Mouse (Mus musculus) hindbrain, embryonic 12.5 days (tissue): ENCODE data around the gene Lcmt1. TPM values are rescaled to one million over a fixed set of nuclear protein-coding genes. Genes with fewer than 3 reads are reported as not detected.

ENCODE experiments used
- ATAC-seq: fragments of 200-750 bp; cut with Nextera tagmentation; 2 replicates; pipeline ENCODE4 v1.8.0; 2017; ENCODE audit warnings: moderate TSS enrichment; ENCODE audit not compliant: low FRiP score
- H3K27ac ChIP-seq: fragments of 300-500 bp; sonication (generic); 2 replicates; pipeline ENCODE4 v1.5.1; 2016; ENCODE audit warnings: mild to moderate bottlenecking
- H3K27me3 ChIP-seq: fragments of 300-500 bp; sonication (generic); 2 replicates; pipeline ENCODE4 v1.6.1; 2016; ENCODE audit warnings: mild to moderate bottlenecking
- H3K36me3 ChIP-seq: fragments of 300-500 bp; sonication (generic); 2 replicates; pipeline ENCODE4 v1.6.1; 2016; ENCODE audit warnings: mild to moderate bottlenecking
- H3K4me1 ChIP-seq: fragments of 300-500 bp; sonication (generic); 2 replicates; pipeline ENCODE4 v1.6.1; 2016
- H3K4me2 ChIP-seq: fragments of 300-500 bp; sonication (generic); replicated peaks from 2 replicates; pipeline ENCODE4 v1.6.1; 2016; ENCODE audit warnings: mild to moderate bottlenecking
- H3K4me3 ChIP-seq: fragments of 300-500 bp; sonication (generic); 2 replicates; pipeline ENCODE4 v1.5.1; 2016; ENCODE audit warnings: mild to moderate bottlenecking
- H3K9ac ChIP-seq: fragments of 300-500 bp; sonication (generic); 2 replicates; pipeline ENCODE4 v1.6.1; 2016; ENCODE audit warnings: mild to moderate bottlenecking, moderate library complexity
- H3K9me3 ChIP-seq: fragments of 300-500 bp; sonication (generic); replicated peaks from 2 replicates; pipeline ENCODE4 v1.6.1; 2016; ENCODE audit warnings: mild to moderate bottlenecking
- WGBS: fragments of 180-500 bp; shearing (Covaris S2); methylation state at CpG from one replicate; pipeline ENCODE4 v1.1.7; 2016; 5-methylcytosine and 5-hydroxymethylcytosine counted together
- polyA plus RNA-seq: library from polyadenylated mRNA; unstranded; fragments of >200 nt; fragmentation: Nextera tagmentation; extraction: Ambion mirVana; gene quantifications from 2 replicates; pipeline ENCODE4 v1.2.1, GENCODE M21; 2016

Gene Lcmt1
- polyA plus RNA-seq, 1 experiment from 2014 or later: 62.1 TPM

DNA sequence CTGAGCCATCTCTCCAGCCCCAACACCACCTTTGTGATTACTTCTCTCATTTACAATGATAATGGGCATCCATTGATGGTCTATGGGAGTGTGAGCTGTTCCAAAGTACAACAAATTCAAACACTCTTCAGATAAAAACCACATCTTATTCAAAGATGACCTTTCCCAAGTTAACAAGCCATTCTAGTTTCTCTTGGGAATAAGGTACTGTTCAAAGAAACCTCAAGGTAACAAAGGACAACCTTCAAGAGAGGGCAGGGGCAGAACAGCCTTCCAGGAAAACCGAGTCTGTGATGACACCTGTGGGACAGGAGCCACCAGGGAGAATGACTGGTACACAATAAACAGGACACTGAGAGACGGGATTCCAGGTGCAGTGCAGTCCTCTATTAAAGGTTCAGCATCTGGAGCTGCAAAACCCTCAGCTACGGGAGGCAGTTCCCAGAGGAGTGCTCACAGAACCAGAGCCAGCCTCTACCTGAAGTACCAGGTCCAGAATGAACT lies 24.5 kb upstream of the Lcmt1 start:
- H3K27ac ChIP-seq: no peak overlapping the region
- H3K9ac ChIP-seq: no peak overlapping the region
- no peaks in the 10 kb centered on the region for H3K27me3 ChIP-seq
- ATAC-seq: no peak
- H3K4me2 ChIP-seq: no peak overlapping the region
- H3K4me1 ChIP-seq: peaks cover 15% of the 10 kb centered on the region; the same call in 1 of the 2 replicates
- no peak overlapping the region for H3K4me3 ChIP-seq
- no peaks in the 10 kb centered on the region for H3K9me3 ChIP-seq
- no peaks in the 10 kb centered on the region for H3K36me3 ChIP-seq
- 82% methylated on average over 3 of the region's 3 CpGs for WGBS

DNA sequence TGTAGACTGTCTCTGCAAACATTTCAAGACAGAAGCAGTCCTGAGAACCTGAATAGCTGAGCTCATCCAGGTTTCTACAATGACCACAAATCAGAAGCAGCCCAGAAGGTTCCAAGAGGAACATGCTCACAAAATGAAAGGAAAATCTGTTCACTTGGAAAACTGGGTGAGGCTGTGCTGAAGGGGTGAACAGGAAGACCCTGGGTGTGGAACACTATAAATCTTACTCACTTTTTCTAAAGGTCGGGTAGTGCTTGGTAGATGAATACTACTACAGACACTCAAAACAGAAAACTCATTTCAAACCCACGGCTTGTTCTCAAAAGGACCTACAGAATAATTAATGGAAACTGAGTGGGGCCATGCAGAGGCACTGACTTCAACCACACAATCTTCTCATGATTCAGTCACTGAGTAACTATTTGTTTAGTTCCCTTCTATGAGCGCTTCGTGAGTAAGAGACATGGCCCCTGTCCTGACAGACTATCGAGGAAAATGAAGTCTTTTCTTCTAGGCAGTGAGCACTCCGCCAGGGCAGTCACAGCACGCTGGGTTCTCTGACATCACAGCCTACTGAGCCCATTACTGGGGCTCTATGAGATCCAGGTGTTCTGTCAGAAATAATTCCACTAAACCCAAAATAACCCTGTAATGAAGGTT lies 22.8 kb upstream of the Lcmt1 start:
- Histone ChIP-seq H3K4me1 (peaks cover 15% of the 10 kb centered on the region; the same call in 1 of the 2 replicates), H3K27me3 (no peaks in the 10 kb centered on the region), H3K9me3 (no peaks in the 10 kb centered on the region), H3K4me3 (no peak overlapping the region), H3K36me3 (no peaks in the 10 kb centered on the region), H3K27ac (no peak overlapping the region), H3K9ac (no peak overlapping the region), H3K4me2 (no peak overlapping the region)
- no peak for ATAC-seq
- WGBS: 82% methylated on average over 7 of the region's 7 CpGs

DNA sequence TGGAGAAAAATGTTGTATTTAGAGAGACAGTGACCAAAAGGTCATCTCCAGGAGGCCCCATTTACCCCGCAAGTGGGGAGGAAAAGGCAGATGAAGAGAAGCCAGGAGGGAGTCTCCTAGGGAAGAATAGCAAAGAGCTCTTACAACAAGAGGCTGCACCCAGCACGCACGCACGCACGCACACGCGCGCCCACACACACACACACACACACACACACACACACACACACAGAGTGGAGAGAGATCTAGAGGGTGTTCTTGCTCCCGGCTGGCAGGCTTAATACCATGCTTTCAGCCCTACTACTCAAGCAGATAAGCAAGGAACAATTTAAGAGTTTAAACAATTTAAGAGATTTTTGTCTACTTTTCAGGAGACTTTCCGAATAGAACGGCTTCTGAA lies 19.8 kb upstream of the Lcmt1 start:
- Histone ChIP-seq H3K27me3 (no peaks in the 10 kb centered on the region), H3K27ac (no peak overlapping the region), H3K4me3 (no peak overlapping the region), H3K36me3 (no peaks in the 10 kb centered on the region), H3K9ac (no peak overlapping the region), H3K4me2 (no peak overlapping the region), H3K4me1 (no peaks in the 10 kb centered on the region), H3K9me3 (no peaks in the 10 kb centered on the region)
- ATAC-seq: no peak
- 78% methylated on average over 7 of the region's 11 CpGs for WGBS

DNA sequence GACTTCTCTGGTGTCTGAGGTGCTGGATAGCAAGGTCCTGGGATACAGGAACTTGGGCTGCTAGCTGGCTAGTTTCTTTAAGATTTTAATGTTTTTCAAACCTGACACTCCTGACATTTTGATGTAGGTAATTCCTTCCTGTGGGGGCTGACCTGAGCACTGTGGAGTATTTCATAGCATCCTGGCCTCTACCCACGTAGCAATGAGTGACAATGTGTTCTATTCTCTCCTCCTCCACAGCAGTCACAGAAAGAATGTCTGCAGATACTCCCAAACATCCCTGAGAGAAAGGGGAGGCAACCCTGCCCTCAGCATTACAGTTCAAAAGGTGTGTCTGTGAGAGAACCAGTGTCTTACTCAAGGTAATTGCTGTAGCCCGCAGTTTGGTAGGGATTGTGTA lies 19.3 kb upstream of the Lcmt1 start:
- Histone ChIP-seq H3K27me3 (no peaks in the 10 kb centered on the region), H3K4me2 (no peak overlapping the region), H3K4me1 (no peaks in the 10 kb centered on the region), H3K27ac (no peak overlapping the region), H3K9ac (no peak overlapping the region), H3K9me3 (no peaks in the 10 kb centered on the region), H3K36me3 (no peaks in the 10 kb centered on the region), H3K4me3 (no peak overlapping the region)
- WGBS: 80% methylated on average over 2 of the region's 2 CpGs
- no peak for ATAC-seq

DNA sequence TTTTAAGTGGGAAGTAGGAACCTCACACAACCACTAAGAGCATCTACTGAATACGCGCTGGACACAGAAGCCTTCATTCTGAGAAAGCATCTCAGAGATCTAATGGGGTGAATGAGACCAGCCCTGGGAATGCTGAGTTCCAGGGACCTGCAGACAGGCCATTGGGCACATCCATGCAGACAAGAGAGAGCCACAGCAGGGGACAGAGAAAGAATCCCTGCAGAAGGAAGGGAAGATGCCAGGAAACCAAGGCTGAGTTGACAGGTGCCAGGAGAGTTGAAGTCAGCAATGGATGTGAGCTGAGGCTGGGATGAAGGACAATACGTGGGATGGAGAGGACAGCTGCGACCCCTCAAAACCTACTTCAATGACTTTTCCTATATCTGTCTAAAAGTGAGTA lies 16.5 kb upstream of the Lcmt1 start:
- Histone ChIP-seq H3K4me3 (no peak overlapping the region), H3K36me3 (no peaks in the 10 kb centered on the region), H3K4me2 (no peak overlapping the region), H3K9ac (no peak overlapping the region), H3K4me1 (no peaks in the 10 kb centered on the region), H3K27me3 (no peaks in the 10 kb centered on the region), H3K9me3 (no peaks in the 10 kb centered on the region), H3K27ac (no peak overlapping the region)
- WGBS: 99% methylated on average over 4 of the region's 4 CpGs
- ATAC-seq: no peak

DNA sequence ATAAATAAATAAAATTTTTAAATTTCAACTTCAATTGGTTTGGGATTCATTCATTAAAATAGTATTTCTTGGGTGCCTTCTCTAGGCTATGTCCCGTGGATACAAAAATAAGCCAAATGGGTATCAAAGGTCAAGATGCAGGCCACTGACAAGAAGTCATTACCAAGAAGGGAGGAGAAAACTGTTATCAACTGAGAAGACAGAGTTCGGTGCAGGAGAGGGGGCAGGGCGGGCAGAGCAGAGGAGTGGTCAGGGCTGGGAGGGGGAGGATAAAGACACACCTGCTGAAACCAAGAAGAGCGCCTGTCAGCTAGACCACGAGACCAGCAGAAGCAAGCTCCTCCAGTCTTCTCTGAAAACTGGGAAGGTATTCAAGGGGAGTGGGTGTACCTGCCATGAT lies 15.7 kb upstream of the Lcmt1 start:
- H3K9me3 ChIP-seq: no peaks in the 10 kb centered on the region
- H3K9ac ChIP-seq: no peak overlapping the region
- no peak overlapping the region for H3K4me3 ChIP-seq
- H3K4me2 ChIP-seq: no peak overlapping the region
- WGBS: 78% methylated on average over 5 of the region's 5 CpGs
- no peaks in the 10 kb centered on the region for H3K36me3 ChIP-seq
- H3K27ac ChIP-seq: no peak overlapping the region
- H3K4me1 ChIP-seq: no peaks in the 10 kb centered on the region
- ATAC-seq: no peak
- H3K27me3 ChIP-seq: no peaks in the 10 kb centered on the region

DNA sequence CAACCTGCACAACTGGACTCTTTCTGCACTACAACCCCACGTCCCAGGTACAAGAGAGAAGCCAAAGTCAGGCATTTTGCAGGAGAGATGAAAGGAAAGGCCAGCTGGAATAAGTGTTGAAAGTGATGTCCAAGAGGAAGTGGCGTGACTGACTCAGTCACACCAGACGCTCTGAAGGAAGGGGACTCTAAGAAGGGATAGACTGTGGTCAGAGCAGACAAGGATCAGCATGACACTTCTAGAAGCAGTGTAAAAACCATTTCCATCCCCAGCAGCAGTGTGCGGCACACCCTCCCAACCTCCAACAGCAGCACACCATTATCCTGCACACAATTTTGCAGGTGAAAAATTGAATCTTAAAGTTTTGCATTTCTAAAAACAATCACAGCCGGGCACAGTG lies 15.2 kb upstream of the Lcmt1 start:
- H3K9me3 ChIP-seq: no peaks in the 10 kb centered on the region
- H3K4me2 ChIP-seq: no peak overlapping the region
- no peaks in the 10 kb centered on the region; the same call in 1 of the 2 replicates for H3K4me1 ChIP-seq
- no peaks in the 10 kb centered on the region for H3K27me3 ChIP-seq
- WGBS: 87% methylated on average over 5 of the region's 5 CpGs
- no peak for ATAC-seq
- H3K9ac ChIP-seq: no peak overlapping the region
- H3K36me3 ChIP-seq: no peaks in the 10 kb centered on the region
- no peak overlapping the region for H3K27ac ChIP-seq
- no peak overlapping the region for H3K4me3 ChIP-seq

DNA sequence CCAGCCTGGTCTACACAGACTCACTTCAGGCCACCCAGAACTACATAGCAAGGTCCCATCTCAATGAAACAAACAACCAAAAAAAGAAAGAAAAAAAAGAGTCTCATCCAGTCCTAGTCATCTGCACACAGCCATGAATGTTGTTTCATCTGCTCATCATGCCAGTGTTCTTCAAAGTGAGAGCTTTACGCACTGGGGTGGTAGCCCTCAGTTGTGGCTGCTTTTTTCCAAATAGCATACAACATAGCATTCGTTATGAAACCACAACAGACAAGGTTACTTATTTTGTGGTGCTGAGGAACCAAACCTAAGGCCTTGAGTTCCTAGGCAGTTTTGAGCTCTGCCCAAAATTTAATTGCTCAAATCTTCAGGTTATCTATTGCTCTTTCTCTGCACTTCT lies 14.7 kb upstream of the Lcmt1 start:
- H3K4me2 ChIP-seq: no peak overlapping the region
- no peaks in the 10 kb centered on the region for H3K27me3 ChIP-seq
- H3K4me1 ChIP-seq: no peaks in the 10 kb centered on the region; the same call in 1 of the 2 replicates
- H3K9me3 ChIP-seq: no peaks in the 10 kb centered on the region
- H3K36me3 ChIP-seq: no peaks in the 10 kb centered on the region
- no peak overlapping the region for H3K4me3 ChIP-seq
- no peak overlapping the region for H3K27ac ChIP-seq
- H3K9ac ChIP-seq: no peak overlapping the region
- whole genome bisulfite sequencing: 94% methylated on average over 2 of the region's 2 CpGs
- no peak for ATAC-seq

DNA sequence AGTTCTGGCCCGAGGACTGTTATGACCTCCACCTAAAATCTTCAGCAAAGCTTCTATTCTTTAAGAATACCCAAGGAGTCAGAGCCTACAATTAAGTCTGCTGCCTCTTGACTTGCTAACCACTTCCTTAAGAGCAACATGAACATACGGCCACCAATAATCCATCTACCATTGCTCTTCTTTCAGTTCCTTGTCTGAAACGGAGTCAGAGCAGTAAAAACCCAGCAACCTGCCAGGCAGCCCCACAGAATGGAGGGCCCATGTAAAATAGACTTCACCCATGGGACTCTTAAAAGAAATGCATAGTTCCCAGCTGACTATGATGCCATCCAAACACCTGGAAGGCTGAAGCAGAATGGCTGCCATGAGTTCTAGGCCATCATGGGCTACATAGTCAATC lies 13.4 kb upstream of the Lcmt1 start:
- H3K27me3 ChIP-seq: no peaks in the 10 kb centered on the region
- no peak overlapping the region for H3K9ac ChIP-seq
- WGBS: 88% methylated on average over 3 of the region's 3 CpGs
- H3K36me3 ChIP-seq: peaks cover 2% of the 10 kb centered on the region; the same call in 1 of the 2 replicates
- no peak overlapping the region for H3K4me2 ChIP-seq
- no peaks in the 10 kb centered on the region; the same call in 1 of the 2 replicates for H3K4me1 ChIP-seq
- H3K27ac ChIP-seq: no peak overlapping the region
- H3K9me3 ChIP-seq: no peaks in the 10 kb centered on the region
- no peak overlapping the region for H3K4me3 ChIP-seq
- no peak for ATAC-seq

DNA sequence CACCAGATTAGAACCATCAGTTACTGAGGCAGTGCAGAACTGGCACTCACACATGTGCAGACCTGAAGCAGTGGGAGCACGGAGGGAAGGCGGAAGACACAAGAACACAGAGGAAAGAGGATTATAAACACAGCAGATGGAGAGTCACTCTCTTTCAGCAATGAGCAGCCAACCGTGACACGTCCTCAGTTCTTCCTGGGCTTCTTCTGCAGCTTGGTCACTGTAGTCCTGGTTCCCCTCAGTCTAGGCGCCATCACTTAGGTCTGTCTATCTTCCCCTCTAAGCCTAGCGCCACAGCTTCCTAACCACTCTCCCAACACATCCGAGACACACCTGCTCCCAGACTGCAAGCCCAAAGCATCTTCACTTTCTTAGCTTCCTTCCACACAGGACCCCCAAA lies 10.5 kb upstream of the Lcmt1 start:
- Histone ChIP-seq H3K36me3 (peaks cover 2% of the 10 kb centered on the region; the same call in 1 of the 2 replicates), H3K4me1 (no peaks in the 10 kb centered on the region; the same call in 1 of the 2 replicates), H3K27me3 (no peaks in the 10 kb centered on the region), H3K4me3 (no peak overlapping the region), H3K27ac (no peak overlapping the region), H3K4me2 (no peak overlapping the region), H3K9me3 (no peaks in the 10 kb centered on the region), H3K9ac (no peak overlapping the region)
- 76% methylated on average over 7 of the region's 7 CpGs for WGBS
- ATAC-seq: no peak

DNA sequence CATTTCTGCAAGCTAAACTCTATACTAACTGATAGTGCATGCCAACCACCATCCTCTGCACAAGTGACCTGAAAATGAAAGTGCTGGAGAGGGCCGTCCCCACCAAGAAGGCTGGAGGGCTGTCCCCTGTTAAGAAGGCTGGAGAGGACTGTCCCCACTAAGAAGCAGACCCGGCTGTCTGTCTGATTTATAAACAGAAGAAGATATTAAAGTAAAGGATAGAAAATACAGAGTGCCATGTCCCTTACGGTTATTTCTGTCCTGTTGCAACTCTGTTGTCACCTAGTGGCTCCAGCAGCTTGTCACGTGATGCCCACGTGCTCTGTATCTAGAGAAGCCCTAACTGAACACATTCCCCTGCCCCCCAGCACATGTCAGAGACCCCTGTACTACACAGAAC lies 9.4 kb upstream of the Lcmt1 start:
- no peaks in the 10 kb centered on the region for H3K27me3 ChIP-seq
- H3K36me3 ChIP-seq: peaks cover 2% of the 10 kb centered on the region; the same call in 1 of the 2 replicates
- H3K4me2 ChIP-seq: no peak overlapping the region
- H3K4me1 ChIP-seq: no peaks in the 10 kb centered on the region; the same call in 1 of the 2 replicates
- no peak overlapping the region for H3K27ac ChIP-seq
- ATAC-seq: no peak
- 92% methylated on average over 5 of the region's 5 CpGs for WGBS
- no peaks in the 10 kb centered on the region for H3K9me3 ChIP-seq
- no peak overlapping the region for H3K4me3 ChIP-seq
- H3K9ac ChIP-seq: no peak overlapping the region

DNA sequence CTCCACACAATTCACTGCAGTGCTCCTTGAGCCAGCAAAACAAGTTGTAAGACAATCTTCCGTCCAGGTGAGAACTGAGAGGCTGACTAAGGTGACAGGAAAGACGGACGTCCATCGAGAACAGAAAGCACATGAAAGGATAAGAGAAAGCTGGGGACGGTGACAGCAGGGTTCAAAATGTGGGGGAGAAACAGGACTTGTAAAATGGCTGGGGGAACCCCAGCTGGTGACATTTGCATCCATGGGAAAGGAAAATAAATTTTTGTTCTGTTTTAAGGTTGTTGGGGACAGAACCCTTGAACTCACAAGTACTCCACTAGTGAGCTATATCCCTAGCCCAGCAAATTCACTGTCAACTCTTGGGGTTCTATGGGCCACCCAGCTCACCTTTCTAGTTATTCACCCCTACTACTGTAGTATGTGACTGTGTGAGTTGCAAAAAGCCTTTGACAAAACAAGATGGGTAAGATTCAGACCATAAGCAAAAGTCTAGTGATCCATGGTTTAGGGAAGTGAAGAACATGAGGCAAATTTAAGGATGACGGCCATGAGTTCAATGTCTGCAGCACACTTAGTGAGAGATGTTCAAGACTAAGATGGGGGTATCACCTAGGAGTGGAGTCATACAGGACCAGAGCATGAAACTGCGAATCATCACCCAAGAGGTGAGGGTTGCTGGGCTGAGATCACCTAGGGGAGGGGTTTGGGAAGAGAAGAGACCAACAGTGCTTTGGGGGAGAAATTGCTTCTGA lies 8.2 kb upstream of the Lcmt1 start:
- no peak overlapping the region for H3K27ac ChIP-seq
- H3K4me1 ChIP-seq: peaks cover 2% of the 10 kb centered on the region; the same call in 1 of the 2 replicates
- no peak for ATAC-seq
- no peak overlapping the region for H3K9ac ChIP-seq
- H3K4me3 ChIP-seq: no peak overlapping the region
- H3K9me3 ChIP-seq: no peaks in the 10 kb centered on the region
- no peak overlapping the region for H3K4me2 ChIP-seq
- WGBS: 97% methylated on average over 7 of the region's 7 CpGs
- no peaks in the 10 kb centered on the region for H3K27me3 ChIP-seq
- H3K36me3 ChIP-seq: peaks cover 2% of the 10 kb centered on the region; the same call in 1 of the 2 replicates
